Mouse (Mus musculus) limb, embryonic 11.5 days (tissue): ENCODE results near the gene Kcnh7. TPM values are rescaled to one million over a fixed set of nuclear protein-coding genes. Genes with fewer than 3 reads are reported as not detected.

Experiments used
- ATAC-seq: fragments of 200-750 bp; cut with Nextera tagmentation; 2 replicates; pipeline ENCODE4 v1.8.0; 2017; ENCODE audit warnings: low read depth; ENCODE audit not compliant: insufficient number of reproducible peaks, low FRiP score, low TSS enrichment
- DNase-seq: peaks from one replicate; pipeline ENCODE4 v3.0.0-alpha.2; 2015; ENCODE audit warnings: low spot score
- H3K27ac ChIP-seq: fragments of 300-500 bp; sonication (generic); replicated peaks from 2 replicates; pipeline ENCODE4 v1.5.1; 2014; ENCODE audit warnings: low read depth, mild to moderate bottlenecking, low read length
- H3K27me3 ChIP-seq: fragments of 300-500 bp; sonication (generic); 2 replicates; pipeline ENCODE4 v1.6.1; 2014; ENCODE audit warnings: mild to moderate bottlenecking, low read length, mixed read lengths; ENCODE audit not compliant: control insufficient read depth, insufficient read depth
- H3K36me3 ChIP-seq: fragments of 300-500 bp; sonication (generic); 2 replicates; pipeline ENCODE4 v1.6.1; 2014; ENCODE audit warnings: mild to moderate bottlenecking, low read length, moderate library complexity, mixed read lengths; ENCODE audit not compliant: control insufficient read depth, insufficient read depth
- H3K4me1 ChIP-seq: fragments of 300-500 bp; sonication (generic); 2 replicates; pipeline ENCODE4 v1.6.1; 2014; ENCODE audit warnings: low read length, mixed read lengths; ENCODE audit not compliant: control insufficient read depth, insufficient read depth
- H3K4me2 ChIP-seq: fragments of 300-500 bp; sonication (generic); 2 replicates; pipeline ENCODE4 v1.6.1; 2014; ENCODE audit warnings: low read depth, mild to moderate bottlenecking, moderate library complexity; ENCODE audit not compliant: severe bottlenecking
- H3K4me3 ChIP-seq: fragments of 300-500 bp; sonication (generic); 2 replicates; pipeline ENCODE4 v1.5.1; 2014; ENCODE audit warnings: low read depth, low read length
- H3K9ac ChIP-seq: fragments of 300-500 bp; sonication (generic); 2 replicates; pipeline ENCODE4 v1.6.1; 2014; ENCODE audit warnings: mild to moderate bottlenecking, low read length
- H3K9me3 ChIP-seq: fragments of 300-500 bp; sonication (generic); 2 replicates; pipeline ENCODE4 v1.6.1; 2016; ENCODE audit warnings: low read length; ENCODE audit not compliant: control insufficient read depth
- WGBS: fragments of 180-500 bp; shearing (Covaris S2); extraction: QIAGEN DNeasy Blood & Tissue Kit; methylation state at CpG from one replicate; pipeline ENCODE4 v1.1.7; 2014; 5-methylcytosine and 5-hydroxymethylcytosine counted together
- polyA plus RNA-seq: library from polyadenylated mRNA; unstranded; fragments of >200 nt; fragmentation: Nextera tagmentation; extraction: Ambion mirVana; gene quantifications from 2 replicates; pipeline ENCODE4 v1.2.1, GENCODE M21; 2014

The Kcnh7 gene
- polyA plus RNA-seq, 1 experiment from 2014 or later, result 0.15 TPM

DNA sequence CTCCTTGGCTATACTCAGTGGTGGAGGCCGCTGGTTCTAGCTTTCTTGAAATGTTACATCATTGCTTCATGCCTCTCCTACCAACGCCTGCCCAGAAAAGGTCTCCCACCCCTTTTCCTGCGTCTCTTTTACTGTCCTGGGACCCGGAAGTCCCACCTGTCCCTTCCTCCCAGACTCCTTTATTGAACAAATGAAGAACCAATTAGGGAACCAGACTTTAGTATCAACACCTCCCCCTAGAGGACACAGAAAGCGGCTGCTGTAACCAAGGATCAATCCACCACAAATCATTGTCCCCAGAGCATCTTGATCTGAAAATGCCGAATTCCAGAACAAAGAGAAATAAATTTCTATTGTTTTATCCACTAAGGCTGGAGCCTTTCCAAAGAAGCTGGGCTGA lies 523.5 kb downstream of the Kcnh7 start:
- WGBS, result 48% methylated on average over 6 of the region's 6 CpGs
- Histone ChIP-seq H3K9ac (no peak overlapping the region), H3K27me3 (no peaks in the 10 kb centered on the region), H3K9me3 (no peaks in the 10 kb centered on the region), H3K4me2 (no peak overlapping the region), H3K36me3 (no peaks in the 10 kb centered on the region), H3K4me3 (no peak overlapping the region), H3K4me1 (no peaks in the 10 kb centered on the region), H3K27ac (no peak overlapping the region)
- no peak for DNase-seq
- ATAC-seq, result no peak

DNA sequence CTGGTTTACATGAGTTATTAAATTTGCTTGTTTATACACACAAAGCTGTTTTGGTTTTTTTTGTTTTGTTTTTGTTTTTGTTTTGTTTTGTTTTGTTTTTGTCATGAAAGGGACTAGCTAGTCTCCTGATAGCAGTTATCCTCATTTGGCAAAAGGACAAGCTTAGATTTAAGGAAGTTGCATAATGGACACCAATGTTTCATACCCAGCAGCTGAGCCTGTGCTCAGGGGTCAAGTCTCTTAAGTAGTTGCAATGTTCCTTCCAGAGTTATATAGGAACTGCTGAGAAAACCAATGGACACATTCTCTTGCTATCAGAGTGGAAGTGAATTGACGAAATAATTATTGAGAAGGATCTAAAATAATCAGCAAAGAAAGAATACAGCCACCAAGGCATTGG lies 528.0 kb downstream of the Kcnh7 start:
- ATAC-seq (no peak), DNase-seq (no peak)
- 69% methylated on average over 1 of the region's 1 CpGs for WGBS
- Histone ChIP-seq H3K4me3 (no peak overlapping the region), H3K27ac (no peak overlapping the region), H3K4me2 (no peak overlapping the region), H3K9me3 (no peaks in the 10 kb centered on the region), H3K9ac (no peak overlapping the region), H3K4me1 (no peaks in the 10 kb centered on the region), H3K27me3 (no peaks in the 10 kb centered on the region), H3K36me3 (no peaks in the 10 kb centered on the region)

DNA sequence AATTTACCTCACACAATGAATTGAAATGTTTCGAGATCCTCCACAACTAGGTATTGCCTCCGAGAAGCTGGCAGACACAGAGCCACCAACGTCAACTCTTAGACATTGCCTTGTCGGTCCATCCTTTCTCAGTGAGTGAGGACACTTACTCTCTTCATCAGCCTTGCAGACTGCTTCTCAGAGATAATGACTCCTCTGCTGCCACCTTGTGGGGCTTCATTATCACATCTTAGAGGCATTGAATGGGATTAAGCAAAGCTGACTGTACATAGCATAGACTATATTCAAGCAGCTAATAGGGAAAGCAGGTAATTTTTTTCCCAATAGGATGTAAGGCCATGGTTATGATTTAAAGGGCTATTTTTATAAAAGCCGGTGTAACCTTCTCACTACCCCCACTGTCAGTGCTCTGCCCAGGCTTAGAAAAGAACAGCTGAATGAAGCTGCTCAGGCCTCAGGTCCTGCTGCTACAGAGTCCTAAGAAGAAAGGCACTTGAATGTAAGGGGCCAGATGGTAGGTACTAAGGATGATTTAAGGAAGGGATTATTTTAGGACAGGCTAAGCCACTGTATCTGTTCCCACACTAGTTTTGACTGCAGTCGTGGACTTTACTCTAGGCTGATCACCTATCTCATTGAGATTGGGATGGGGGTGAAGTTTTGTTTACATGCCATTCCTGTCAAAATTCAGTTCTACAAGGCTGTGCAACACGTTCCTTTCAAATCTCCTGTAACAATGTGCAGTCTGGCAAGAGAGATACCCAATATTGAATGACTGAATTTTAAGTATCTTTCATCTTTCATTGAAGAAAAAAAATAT lies 529.4 kb downstream of the Kcnh7 start:
- WGBS, result 49% methylated on average over 7 of the region's 7 CpGs
- no peaks in the 10 kb centered on the region for H3K4me1 ChIP-seq
- DNase-seq, result no peak
- H3K27ac ChIP-seq, result no peak overlapping the region
- no peaks in the 10 kb centered on the region for H3K9me3 ChIP-seq
- H3K27me3 ChIP-seq, result no peaks in the 10 kb centered on the region
- no peak overlapping the region for H3K4me2 ChIP-seq
- H3K4me3 ChIP-seq, result no peak overlapping the region
- H3K9ac ChIP-seq, result no peak overlapping the region
- H3K36me3 ChIP-seq, result no peaks in the 10 kb centered on the region
- ATAC-seq, result no peak

GRCm38 (mm10) chr2:62652466-62652865 lies 531.6 kb downstream of the Kcnh7 start:
- Histone ChIP-seq H3K4me3 (no peak overlapping the region), H3K9ac (no peak overlapping the region), H3K9me3 (no peaks in the 10 kb centered on the region), H3K4me2 (no peak overlapping the region), H3K36me3 (no peaks in the 10 kb centered on the region), H3K27ac (no peak overlapping the region), H3K4me1 (no peaks in the 10 kb centered on the region), H3K27me3 (no peaks in the 10 kb centered on the region)
- 86% methylated on average over 4 of the region's 4 CpGs for WGBS
- ATAC-seq, result no peak
- DNase-seq, result no peak

- Histone ChIP-seq H3K27me3 (no peaks in the 10 kb centered on the region), H3K36me3 (no peaks in the 10 kb centered on the region), H3K9me3 (no peaks in the 10 kb centered on the region), H3K9ac (no peak overlapping the region), H3K27ac (no peak overlapping the region), H3K4me3 (no peak overlapping the region), H3K4me1 (no peaks in the 10 kb centered on the region), H3K4me2 (no peak overlapping the region)
- ATAC-seq (no peak), DNase-seq (no peak)
- 63% methylated on average over 4 of the region's 4 CpGs for WGBS
Measured at GRCm38 (mm10) chr2:62651890-62652289, 532.2 kb downstream of the Kcnh7 start.

GRCm38 (mm10) chr2:62646671-62647289 lies 537.3 kb downstream of the Kcnh7 start:
- H3K27ac ChIP-seq, result no peak overlapping the region
- no peaks in the 10 kb centered on the region for H3K9me3 ChIP-seq
- H3K9ac ChIP-seq, result no peak overlapping the region
- 19% methylated on average over 6 of the region's 6 CpGs for WGBS
- peak overlapping the region; percentile 63 for H3K4me2 ChIP-seq
- H3K4me3 ChIP-seq, result no peak overlapping the region
- DNase-seq (no peak), ATAC-seq (no peak)
- H3K27me3 ChIP-seq, result no peaks in the 10 kb centered on the region
- no peaks in the 10 kb centered on the region for H3K36me3 ChIP-seq
- H3K4me1 ChIP-seq, result no peaks in the 10 kb centered on the region

DNA sequence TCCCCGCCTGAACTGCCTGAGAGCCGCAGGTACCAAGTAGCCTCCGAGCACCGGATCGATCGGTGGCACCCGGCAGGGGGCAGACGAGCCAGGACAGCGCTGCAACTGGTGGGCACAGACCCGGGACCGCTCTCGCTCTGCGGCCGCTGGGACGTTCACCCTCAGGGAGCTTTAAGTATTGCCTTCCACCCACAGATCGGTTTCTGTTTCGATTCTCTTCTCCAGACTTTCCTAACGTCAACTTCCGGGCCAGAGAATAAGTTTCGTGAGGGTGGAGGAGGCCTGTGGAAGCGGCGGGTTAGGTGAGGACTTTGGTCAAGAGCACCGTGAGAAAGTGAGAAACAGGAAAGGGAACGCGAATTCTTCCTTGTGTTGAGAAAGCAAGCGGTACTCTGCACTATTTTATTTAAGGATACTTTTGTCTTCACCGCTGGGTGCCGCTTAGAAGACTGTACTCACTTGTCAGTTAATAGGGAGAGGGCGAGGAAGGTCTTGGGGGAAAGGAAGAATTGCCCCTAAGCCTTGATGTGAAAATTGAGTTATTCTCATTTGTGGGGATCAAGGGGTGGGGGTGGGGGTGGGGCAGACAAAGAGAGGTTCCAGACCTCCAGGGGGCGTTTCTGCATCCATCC lies 538.0 kb downstream of the Kcnh7 start, which contains the start of gene Ifih1:
Ifih1 (minus strand) TSS at position 242 of the 632 bp plus-strand sequence.
- ATAC-seq (0 out of 2 replicates have a peak, but pooled peaks have one; percentile 63), DNase-seq (peak; percentile 75)
- peak within 1 kb of the TSS; percentile 53 for H3K9ac ChIP-seq
- H3K9me3 ChIP-seq, result no peaks in the 10 kb centered on the region
- H3K27me3 ChIP-seq, result no peaks in the 10 kb centered on the region
- H3K36me3 ChIP-seq, result no peaks in the 10 kb centered on the region
- no peaks in the 10 kb centered on the region for H3K4me1 ChIP-seq
- H3K27ac ChIP-seq, result no peak within 1 kb of the TSS
- H3K4me3 ChIP-seq, result peak within 1 kb of the TSS; percentile 33
- peak within 1 kb of the TSS; percentile 63 for H3K4me2 ChIP-seq
- WGBS, result under 1% methylated on average over 30 of the region's 30 CpGs

- no peaks in the 10 kb centered on the region for H3K27me3 ChIP-seq
- no peak overlapping the region for H3K9ac ChIP-seq
- H3K4me1 ChIP-seq, result no peaks in the 10 kb centered on the region
- H3K36me3 ChIP-seq, result no peaks in the 10 kb centered on the region
- peak; percentile 26 for DNase-seq
- peak overlapping the region; percentile 33 for H3K4me3 ChIP-seq
- H3K27ac ChIP-seq, result no peak overlapping the region
- H3K4me2 ChIP-seq, result peak overlapping the region; percentile 63
- ATAC-seq, result no peak
- no peaks in the 10 kb centered on the region for H3K9me3 ChIP-seq
- 35% methylated on average over 12 of the region's 12 CpGs for WGBS
Measured at GRCm38 (mm10) chr2:62645475-62645874, 538.6 kb downstream of the Kcnh7 start.
